Mouse (Mus musculus) thymus, postnatal 14 days (tissue): ENCODE measurements around the gene 4930595D18Rik.

Experiments
- DNase-seq: peaks from one replicate; pipeline ENCODE4 v3.0.0; 2021

Gene 4930595D18Rik

DNA sequence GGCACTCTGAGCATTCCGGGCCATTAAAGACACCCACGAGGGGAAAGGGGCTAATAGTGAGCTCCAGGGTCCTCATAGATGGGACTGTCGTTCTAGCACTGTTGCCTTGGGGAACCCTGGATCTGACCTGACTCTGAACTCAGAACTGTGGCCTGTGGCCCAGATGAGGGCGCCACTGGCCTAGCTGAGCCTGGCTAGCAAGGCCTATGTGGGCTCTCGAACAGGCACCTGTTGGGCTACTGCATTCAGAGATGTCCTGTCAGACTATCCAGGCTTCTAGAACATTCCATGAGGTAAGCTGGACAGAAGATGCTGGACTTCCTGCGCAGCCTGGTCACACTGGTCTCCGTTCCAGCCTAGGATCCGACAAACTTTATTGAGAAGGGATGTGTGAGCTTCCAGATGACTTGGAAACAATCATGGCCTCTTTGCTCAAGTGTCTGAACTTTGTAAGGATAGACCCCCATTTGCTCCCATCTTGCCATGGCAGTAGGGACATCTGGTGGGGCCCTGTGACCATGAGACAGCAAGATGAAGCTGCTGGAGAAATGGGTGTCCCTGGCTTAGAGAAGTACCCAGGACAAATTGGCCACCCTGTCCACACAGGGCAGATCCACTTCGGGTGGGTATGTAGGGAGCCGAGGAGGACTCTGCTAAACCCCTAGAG lies 19.0 kb downstream of the 4930595D18Rik start:
- peak; percentile 59 for DNase-seq

DNA sequence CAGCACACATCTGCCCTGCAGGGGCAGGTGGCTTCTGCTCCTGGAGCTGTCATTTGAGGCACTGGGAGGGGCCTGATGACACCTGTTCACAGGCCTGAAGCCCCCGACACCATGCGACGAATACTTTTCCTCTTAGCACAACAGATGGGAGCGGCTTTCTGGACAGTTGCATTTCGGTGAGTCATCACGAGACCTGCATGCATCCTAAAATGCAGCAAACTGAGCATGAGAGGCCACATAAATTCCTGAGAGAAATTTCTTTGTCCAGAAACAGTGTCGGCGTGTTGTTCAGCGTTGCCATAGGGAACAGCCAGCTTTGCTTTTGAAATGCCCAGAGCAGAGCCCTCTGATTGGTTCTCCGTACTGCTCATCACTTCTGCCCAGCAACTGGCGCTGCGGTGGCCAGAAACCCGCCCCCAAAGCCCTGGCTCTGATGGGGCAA lies 20.0 kb downstream of the 4930595D18Rik start:
- DNase-seq: peak; percentile 89

DNA sequence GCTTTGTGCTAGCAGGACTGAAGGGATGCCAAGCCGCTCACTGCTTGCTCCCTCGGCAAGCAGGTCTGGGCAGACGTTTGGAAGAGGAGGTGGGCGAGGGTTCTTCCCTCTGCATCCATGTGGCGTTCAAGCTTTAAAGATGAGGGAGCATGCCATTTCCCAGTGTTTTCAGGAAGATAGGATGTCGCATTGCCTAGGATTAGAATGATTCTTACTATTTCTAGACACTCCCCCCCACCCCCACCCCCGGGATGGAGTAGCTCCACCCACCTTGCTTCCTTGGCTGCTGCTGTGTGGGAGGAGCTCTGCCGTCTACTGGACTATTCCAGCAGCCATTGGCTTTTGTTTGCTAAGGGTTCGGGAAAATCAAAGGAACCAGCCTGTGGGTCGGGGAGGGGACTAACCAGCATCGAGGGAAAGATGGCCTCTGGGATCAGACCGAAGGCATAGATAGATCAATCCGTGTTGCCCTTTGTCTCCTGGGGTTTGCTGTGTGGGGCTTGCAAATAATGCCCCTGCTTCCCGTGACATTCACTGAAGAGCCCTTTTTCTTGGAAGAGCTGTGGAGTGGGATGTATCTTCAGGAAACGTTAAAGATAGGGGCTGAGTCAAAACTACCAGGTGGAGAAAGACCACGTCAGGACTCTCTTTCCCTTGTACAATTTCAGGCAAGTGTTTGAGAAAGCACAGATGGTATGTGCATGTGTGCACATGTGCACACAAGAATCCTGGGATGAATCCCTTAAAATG lies 21.8 kb downstream of the 4930595D18Rik start:
- no peak for DNase-seq

DNA sequence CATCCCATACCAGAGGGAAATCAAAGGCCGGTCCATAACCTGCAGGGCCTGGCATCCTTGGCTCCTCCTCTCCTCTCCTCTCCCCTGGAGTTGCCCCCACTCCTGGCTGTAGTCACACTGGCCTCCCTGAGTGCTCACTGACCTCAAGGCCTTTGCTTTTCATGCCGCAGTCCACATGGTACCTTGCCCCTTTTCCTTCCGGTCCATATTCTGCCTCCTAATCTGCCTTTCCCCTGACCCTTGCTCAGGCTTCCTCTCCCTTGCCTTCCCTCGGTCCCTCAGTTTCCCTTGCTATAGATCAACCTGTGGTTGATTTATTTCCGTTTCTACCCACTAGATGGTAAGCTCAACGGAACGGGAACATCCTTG lies 22.4 kb downstream of the 4930595D18Rik start:
- no peak for DNase-seq

DNA sequence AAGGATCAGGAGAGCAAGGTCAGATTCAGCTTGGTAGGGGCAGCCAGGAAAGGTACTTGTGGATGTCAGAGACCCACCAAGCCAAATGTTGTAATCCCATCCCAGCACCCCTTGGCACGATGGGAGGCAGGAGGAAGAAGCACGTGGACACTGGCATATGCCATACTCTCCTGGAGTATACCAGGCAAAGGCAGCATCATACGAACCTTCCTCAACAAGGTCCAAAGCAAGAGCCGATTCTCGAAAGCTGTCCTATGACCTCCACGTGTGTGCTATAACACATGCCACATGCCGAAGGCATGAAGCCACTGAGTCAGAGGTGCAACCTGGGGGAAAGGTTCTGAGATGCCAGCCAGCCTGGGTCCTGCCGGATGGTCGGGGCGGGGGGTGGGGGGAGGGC lies 23.4 kb downstream of the 4930595D18Rik start:
- DNase-seq: no peak

DNA sequence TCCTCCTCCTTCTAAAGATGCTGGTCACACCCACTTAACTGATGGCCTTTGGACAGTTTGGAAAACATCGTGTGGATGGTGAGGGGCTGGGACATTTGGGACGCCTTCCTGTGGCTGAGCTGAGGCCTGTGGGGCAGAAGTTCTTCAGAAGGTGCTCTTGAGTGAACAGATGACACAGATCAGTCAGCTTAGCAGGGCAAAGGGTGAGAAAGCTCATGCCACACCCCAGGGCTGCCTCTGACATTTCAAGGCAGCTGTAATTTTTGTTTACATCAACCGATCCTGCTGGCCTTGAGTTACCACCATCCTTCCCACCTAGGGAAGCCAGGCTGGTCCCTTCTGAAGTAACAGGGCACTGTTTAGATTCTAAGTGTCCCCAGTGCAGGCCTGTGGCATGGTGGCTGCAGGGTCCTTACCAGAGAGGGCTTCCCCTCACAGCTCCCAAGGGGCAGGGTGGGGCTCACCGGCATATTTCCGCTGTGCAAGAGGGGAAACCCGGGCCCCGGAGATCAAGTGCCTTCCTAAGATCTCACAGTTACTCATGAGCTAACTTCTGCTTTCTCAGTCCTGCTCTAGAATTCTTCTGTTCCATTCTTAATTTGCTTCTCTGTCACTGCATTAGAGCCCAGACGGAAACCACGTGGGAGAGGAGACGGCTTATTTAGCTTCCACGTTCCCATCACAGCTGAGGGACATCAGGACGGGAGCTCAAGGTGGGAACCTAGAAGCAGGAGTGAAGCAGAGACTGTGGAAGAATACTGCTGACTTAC lies 24.4 kb downstream of the 4930595D18Rik start:
- peak; percentile 85 for DNase-seq

DNA sequence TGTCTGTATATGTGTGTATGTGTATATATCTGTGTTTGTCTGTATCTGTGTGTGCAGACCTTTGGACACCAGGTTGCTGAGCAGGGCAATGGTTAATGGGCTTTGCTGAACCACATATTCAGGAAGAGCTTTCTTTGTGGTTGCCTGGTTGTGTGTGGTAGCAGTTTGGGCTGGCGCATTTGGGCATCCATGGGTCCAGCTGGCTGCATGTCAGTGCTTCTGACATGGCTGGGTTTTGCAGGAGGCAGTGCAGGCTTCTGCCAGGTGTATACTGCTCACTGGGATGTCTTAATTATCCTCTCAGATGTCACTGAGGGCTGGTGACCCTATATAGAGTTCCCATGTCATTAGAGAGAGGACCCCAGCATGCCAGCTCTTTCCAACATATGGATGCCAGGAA lies 28.5 kb downstream of the 4930595D18Rik start:
- DNase-seq: no peak

DNA sequence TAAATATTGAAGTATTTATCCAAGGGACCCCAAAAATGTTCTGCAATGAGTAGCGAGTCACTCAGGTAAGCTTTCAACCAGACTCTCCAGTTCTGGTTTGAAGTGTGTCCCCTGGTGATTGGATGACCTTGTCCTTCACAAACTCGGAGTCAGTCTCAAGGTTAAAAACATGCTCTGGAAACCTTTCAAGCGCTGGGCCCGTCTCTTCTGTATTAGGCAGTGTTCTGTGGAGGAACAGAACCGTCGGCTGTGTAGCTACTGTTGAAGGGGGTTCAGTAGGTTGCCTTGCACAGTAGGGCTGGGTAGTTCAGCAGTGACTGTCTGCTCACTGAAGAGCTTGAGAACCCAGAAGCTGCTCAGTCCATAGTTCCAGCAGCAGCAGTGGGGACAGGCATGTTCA lies 29.6 kb downstream of the 4930595D18Rik start:
- no peak for DNase-seq

DNA sequence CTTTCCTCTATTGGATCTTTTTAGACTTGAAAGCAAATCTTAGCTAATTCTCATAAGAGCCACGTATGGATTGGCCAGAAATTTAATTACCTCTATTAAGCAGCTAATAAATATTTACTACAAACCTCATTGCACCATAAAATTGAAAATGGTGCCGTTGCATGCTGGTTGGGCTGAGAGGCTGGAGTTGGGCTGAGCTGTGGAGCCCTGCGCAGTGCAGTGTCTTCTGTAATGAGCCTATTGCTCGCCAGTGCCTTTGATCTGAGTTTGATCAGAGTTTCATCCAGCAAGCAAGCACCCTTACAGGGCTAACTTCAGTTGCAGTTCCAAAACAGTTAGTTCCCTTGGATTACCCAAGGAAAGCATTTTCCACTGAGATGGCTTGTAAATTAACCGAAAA lies 30.3 kb downstream of the 4930595D18Rik start:
- no peak for DNase-seq

DNA sequence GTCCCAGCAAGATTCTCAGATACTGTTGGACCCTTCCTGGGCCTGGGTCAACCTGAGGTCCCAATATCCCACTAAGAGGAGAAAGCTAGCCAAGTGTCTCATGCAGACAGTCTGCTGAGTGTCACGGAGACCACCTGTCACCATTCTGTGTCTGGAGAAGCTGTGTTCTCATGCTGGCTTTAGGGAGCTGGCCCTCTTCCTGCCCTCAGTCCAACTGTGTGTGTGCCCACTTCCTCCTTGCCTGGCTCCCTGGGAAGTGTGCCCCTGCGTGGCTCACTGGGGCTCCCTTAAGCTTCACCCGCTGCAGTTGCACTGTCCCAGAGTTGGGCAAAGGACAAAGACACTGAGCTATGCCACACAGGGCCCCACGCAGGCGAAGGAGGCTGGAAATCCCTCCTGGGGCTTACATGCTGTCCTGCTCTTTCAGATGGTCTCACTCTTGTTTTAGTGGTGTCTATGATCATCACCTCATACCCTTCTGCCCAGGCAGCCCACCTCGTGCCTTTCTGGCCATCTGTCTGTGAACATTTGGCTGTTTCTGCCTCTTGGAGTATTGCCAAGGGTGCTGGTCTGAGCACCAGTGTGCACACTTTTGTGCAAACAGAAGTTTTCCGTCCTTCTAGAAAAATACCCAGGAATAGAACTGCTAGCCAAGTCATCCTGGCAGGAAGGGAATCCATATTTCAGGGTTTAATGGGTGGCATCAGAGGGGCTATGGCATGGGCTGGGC lies 31.1 kb downstream of the 4930595D18Rik start:
- DNase-seq: no peak

DNA sequence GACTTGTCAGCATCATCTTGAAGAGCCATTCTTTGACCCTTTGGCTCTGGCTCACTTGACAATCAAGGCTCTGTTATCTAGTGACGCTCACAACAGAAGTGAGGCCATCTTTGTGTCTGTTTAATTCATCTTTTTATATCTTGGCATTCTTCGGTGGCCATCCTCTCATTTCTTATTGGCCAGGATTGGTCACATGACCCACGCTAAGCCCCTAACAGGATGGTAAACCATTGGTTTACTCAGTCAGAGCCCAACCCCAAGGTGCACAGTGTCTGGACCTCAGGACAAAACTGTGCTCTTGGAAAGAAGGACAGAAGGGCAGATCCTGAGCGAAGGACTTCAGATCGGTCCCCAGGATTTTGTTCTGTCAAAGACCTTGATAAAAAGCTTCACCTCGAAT lies 31.7 kb downstream of the 4930595D18Rik start:
- no peak for DNase-seq

DNA sequence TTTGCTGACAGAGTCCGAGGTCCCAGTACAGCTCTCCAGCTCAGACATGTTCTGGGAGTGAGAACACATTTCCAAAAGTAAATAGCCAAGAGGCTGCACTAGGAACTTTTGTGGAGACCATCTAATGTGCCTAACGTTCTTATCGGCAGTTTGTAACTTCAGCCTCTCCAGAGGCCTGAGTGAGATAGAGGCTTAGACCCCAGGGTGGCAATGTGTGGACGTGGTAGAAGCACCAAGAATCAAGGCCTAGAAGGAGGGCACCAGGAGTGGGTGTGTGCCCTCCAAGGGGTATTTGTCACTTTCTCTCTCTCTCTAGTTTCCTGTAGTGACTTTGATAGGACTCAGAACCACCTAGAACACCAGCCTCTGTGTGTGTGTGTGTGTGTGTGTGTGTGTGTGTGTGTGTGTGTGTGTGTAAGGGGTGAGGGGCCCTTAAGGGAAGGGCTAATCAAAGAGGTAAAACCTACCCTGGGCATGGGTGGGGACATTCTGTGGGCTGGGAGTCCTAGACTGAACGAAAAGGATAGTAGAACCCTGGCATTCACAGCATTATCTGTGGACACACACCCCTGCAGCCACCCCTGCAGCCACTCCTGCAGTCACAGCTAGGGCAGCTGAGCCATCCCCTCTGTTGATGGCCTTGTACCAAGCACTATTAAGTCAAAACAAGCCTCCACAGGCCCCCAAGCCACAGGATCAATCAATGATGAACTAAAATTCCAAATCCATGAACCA lies 32.7 kb downstream of the 4930595D18Rik start:
- no peak for DNase-seq

DNA sequence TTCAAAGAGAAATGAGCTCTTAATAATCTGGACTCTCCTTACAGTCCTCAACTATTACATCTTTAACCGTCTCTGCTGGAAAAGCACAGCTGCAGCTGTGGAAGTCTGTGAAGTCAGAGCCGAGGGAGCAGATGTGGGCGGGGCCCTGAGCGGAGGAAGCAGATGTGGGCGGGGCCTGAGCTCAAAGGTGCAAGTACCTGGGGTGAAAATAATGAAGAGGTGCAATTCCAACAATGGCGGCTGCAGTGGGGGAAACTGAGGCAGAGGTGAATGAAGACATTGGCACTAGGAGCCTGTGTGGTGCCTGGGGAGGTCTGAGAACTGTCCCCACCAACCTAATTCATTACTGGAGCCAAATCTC lies 34.1 kb downstream of the 4930595D18Rik start:
- peak; percentile 84 for DNase-seq

DNA sequence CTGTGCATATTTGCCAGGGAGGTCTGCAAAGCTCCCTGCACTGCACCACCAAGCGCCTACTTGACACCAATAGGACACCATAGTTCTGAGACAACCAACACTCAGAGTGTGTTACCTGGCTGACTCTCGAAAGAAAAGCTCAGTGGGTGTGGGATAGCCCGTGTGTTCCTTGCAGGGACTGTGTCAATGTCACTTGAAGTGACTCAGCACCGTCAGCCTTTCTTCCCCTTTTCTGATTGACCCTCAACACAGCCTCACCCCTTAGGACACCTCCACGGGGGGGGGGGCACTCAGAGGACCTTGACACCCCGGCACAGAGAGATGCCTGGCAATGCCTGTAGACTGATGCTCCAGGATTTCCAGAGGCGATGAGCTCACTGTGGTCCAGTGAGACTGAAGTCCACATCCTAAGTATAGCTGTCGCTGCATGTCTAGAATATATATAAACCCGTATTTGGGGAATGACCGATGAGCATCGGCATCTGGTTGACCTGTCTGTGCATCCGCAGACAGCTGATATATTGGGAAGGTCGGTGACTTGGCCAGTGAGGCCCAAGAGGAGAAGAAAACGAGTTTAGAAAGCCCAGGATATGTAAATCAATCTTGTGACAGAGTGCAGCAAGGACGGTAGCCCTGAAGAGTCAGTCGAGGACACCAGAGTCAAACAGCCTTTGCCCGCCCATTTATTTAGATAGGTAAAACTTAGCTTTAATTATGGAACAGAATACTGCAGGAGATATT lies 34.6 kb downstream of the 4930595D18Rik start:
- no peak for DNase-seq

DNA sequence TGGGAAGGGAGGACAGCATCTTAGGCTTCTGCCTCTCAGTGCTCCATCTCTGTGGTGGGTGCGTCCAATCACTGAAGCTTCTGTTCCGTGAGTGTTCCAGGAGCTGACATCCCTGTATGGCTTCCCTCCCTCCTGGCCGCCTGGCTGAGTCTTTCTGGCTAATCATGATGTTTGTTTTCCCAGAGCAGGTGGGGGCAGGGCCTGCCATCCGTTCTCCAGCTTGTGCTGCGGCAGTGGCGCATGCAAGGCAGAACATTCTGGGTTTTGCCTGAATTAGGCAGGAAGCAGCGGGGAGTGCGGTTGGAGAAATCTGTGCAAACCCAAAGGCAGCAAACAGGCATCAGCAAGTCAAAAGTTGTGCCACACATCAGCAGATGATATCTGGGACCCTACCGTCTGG lies 39.0 kb downstream of the 4930595D18Rik start:
- no peak for DNase-seq

DNA sequence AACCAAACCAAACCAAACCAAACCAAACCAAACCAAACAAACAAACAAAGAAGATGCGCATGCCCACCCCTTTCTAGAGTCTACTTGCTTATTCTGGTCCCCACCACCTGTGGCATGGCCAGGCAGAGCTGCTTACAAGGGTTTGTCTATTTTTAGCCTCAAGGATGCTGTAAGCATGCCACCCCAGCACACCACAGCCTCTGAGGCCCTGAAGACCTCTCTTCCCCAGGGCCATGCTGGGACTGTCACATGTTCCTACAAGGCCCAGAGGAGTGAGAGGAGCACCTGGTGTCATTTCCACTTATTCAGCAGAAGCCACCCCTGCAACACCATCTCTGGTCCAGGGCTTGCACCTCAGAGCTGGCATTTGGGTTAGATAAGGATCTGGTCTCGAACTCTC lies 39.7 kb downstream of the 4930595D18Rik start:
- DNase-seq: no peak

DNA sequence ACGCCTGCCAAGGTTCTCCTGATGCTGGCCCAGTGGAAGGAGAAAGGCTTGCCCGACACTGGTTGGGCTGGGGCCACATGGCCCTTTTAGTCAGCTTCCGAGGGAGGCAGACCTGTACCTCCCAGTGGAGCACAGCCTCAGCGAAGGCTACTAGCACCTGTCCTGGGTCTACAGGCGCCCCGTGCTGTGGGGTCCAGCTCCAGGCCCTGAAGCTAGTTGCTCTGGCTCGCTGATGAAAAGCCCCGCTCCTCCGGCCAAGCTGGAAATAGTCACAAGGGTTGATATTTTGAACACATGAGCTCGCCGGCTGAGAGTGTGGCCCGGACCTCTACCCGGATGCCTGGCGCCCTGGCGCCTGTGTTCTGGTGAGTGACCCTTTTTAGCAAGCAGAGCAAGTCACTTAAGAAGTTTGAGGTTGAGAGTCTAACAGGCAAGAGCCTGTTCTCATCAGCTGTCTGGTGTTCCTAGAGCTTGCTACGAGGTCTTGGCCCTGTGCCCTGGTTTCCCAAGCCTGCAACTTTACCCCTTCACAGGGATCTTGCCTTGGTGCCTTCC lies 40.7 kb downstream of the 4930595D18Rik start:
- no peak for DNase-seq

DNA sequence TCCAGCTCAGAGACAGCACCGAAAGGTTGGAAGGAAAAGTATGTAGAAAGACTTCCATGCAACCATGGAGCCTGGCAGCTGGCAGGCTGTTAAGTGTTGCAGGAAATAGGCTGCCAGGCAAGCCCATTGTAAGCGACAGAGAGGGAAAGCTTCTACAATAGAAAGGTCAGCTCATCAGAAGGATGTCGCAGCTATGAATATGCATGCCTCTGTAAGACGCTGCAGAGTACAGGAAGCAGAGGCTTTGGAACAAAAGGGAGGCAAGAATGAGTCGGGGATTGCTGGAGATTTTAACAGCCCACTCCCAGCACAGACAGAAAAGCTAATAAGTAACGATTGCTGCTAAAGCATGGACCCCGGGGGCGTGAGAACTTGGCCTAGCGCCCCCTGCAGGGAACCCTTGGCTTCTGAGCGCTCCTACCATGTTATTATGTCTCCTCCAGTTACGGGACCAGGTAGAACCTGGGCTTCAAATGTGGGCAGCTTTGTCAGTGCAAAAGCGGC lies 41.2 kb downstream of the 4930595D18Rik start:
- DNase-seq: no peak

DNA sequence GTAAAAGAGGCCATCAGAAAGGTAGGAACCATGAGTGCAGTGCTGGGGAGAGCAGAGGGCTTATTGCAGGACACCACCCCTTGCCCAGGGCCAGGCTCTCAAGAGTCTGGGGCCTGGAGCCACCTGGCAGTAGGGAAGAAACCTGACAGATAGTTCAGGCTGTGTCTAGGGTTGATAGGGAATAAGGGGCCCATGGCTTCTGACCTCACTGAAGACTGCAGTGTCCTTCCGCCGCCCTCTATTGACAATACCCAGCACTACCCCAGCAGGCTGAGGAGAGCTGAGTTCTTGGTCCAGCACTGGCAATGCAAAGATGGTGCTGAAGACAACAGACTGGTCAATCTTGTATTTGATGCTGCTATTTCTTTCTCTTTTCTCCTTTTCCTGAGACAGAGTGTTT lies 47.2 kb downstream of the 4930595D18Rik start:
- DNase-seq: no peak

DNA sequence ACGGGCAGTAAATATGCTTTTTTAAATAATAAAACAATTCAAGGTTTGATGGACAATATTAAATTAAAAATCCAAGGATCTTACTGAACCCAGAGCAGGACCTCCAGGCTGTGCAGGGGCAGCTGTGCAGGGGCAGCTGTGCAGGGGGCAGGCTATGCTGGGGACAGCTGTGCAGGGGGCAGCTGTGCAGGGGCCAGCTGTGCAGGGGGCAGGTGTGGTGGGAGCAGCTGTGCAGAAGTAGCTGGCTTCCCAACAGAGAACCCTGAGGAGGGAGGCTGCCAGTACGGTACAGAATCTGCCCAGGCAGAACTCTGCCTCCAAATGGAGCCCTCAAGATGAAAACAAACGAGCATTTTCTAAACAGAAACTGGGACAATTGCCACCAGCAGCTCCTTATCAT lies 48.3 kb downstream of the 4930595D18Rik start:
- no peak for DNase-seq
